Mouse (Mus musculus): ENCODE measurements around the gene Rrm2. TPM values are rescaled to one million over a fixed set of nuclear protein-coding genes. Genes with fewer than 3 reads are reported as not detected.

Gene Rrm2
- 71.9 and 90.1 TPM in 2 replicates for polyA plus RNA-seq (2015; fragmentation: Nextera tagmentation; extraction: Ambion mirVana)

- peak; percentile 91 for ATAC-seq (ENCODE audit: low FRiP score)
- peak within 1 kb of the TSS; percentile 77 for H3K4me2 ChIP-seq
- 0% methylated on average over 83 of the region's 83 CpGs for WGBS
- no peaks in the 10 kb centered on the region for H3K9me3 ChIP-seq
- peaks cover 6% of the 10 kb centered on the region; the same call in 1 of the 2 replicates for H3K36me3 ChIP-seq
- H3K9ac ChIP-seq: peak within 1 kb of the TSS; percentile 84
- H3K4me3 ChIP-seq: peak within 1 kb of the TSS; percentile 86
- H3K4me1 ChIP-seq (replicated peaks): peaks cover 29% of the 10 kb centered on the region
- peak within 1 kb of the TSS; percentile 75 for H3K27ac ChIP-seq
- peaks cover 10% of the 10 kb centered on the region; the same call in 1 of the 2 replicates for H3K27me3 ChIP-seq
Measured at GRCm38 (mm10) chr12:24707954-24708823, at the start of gene Rrm2. Rrm2 (plus strand) TSS chr12:24708241.

- Histone ChIP-seq H3K4me1 (replicated peaks) (peaks cover 42% of the 10 kb centered on the region), H3K4me3 (no peak overlapping the region), H3K27ac (no peak overlapping the region), H3K9ac (no peak overlapping the region), H3K36me3 (peaks cover 73% of the 10 kb centered on the region), H3K4me2 (no peak overlapping the region), H3K27me3 (no peaks in the 10 kb centered on the region), H3K9me3 (no peaks in the 10 kb centered on the region)
- 93% methylated on average over 4 of the region's 4 CpGs for WGBS
- no peak for ATAC-seq (ENCODE audit: low FRiP score)
Measured at GRCm38 (mm10) chr12:24658998-24659397, 49.0 kb upstream of the Rrm2 start.

GRCm38 (mm10) chr12:24659923-24660322 lies 48.1 kb upstream of the Rrm2 start:
- no peak overlapping the region for H3K27ac ChIP-seq
- H3K4me3 ChIP-seq: no peak overlapping the region
- H3K4me1 ChIP-seq (replicated peaks): peaks cover 33% of the 10 kb centered on the region
- H3K36me3 ChIP-seq: peaks cover 63% of the 10 kb centered on the region
- H3K4me2 ChIP-seq: no peak overlapping the region
- no peaks in the 10 kb centered on the region for H3K9me3 ChIP-seq
- ATAC-seq (ENCODE audit: low FRiP score): no peak
- 94% methylated on average over 9 of the region's 9 CpGs for WGBS
- no peaks in the 10 kb centered on the region for H3K27me3 ChIP-seq
- no peak overlapping the region for H3K9ac ChIP-seq

- H3K36me3 ChIP-seq: peaks cover 52% of the 10 kb centered on the region
- H3K4me3 ChIP-seq: no peak overlapping the region
- no peak overlapping the region for H3K9ac ChIP-seq
- H3K4me1 ChIP-seq (replicated peaks): peaks cover 26% of the 10 kb centered on the region
- 89% methylated on average over 4 of the region's 4 CpGs for WGBS
- no peaks in the 10 kb centered on the region for H3K27me3 ChIP-seq
- H3K9me3 ChIP-seq: no peaks in the 10 kb centered on the region
- no peak overlapping the region for H3K27ac ChIP-seq
- no peak overlapping the region for H3K4me2 ChIP-seq
- ATAC-seq (ENCODE audit: low FRiP score): no peak
Measured at GRCm38 (mm10) chr12:24661100-24661499, 46.9 kb upstream of the Rrm2 start.

- H3K36me3 ChIP-seq: peaks cover 44% of the 10 kb centered on the region
Measured at GRCm38 (mm10) chr12:24662131-24662530, 45.9 kb upstream of the Rrm2 start.

GRCm38 (mm10) chr12:24680096-24680491 lies 27.9 kb upstream of the Rrm2 start:
- no peak overlapping the region for H3K27ac ChIP-seq
- peak overlapping the region; percentile 92 for H3K4me2 ChIP-seq
- no peaks in the 10 kb centered on the region for H3K9me3 ChIP-seq
- no peak for ATAC-seq (ENCODE audit: low FRiP score)
- 24% methylated on average over 9 of the region's 9 CpGs for WGBS
- peak overlapping the region; percentile 78 for H3K9ac ChIP-seq
- H3K4me1 ChIP-seq (replicated peaks): peaks cover 18% of the 10 kb centered on the region
- H3K36me3 ChIP-seq: no peaks in the 10 kb centered on the region
- peak overlapping the region; percentile 63 for H3K4me3 ChIP-seq
- H3K27me3 ChIP-seq: peaks cover 36% of the 10 kb centered on the region

More at GRCm38 (mm10) chr12:24662131-24662530, 45.9 kb upstream of the Rrm2 start:
- H3K9ac ChIP-seq: no peak overlapping the region
- peaks cover 16% of the 10 kb centered on the region for H3K4me1 ChIP-seq (replicated peaks)
- no peak overlapping the region for H3K4me2 ChIP-seq
- no peak for ATAC-seq (ENCODE audit: low FRiP score)
- no peak overlapping the region for H3K4me3 ChIP-seq
- 89% methylated on average over 5 of the region's 5 CpGs for WGBS
- no peaks in the 10 kb centered on the region for H3K9me3 ChIP-seq
- no peaks in the 10 kb centered on the region for H3K27me3 ChIP-seq
- no peak overlapping the region for H3K27ac ChIP-seq

- peaks cover 18% of the 10 kb centered on the region for H3K4me1 ChIP-seq (replicated peaks)
- peak overlapping the region; percentile 63 for H3K4me3 ChIP-seq
- 3% methylated on average over 43 of the region's 61 CpGs for WGBS
- no peaks in the 10 kb centered on the region for H3K36me3 ChIP-seq
- H3K27me3 ChIP-seq: peaks cover 36% of the 10 kb centered on the region
- H3K9me3 ChIP-seq: no peaks in the 10 kb centered on the region
- peak; percentile 83 for ATAC-seq (ENCODE audit: low FRiP score)
- peak overlapping the region; percentile 78 for H3K9ac ChIP-seq
- H3K27ac ChIP-seq: no peak overlapping the region
- peak overlapping the region; percentile 92 for H3K4me2 ChIP-seq
Measured at GRCm38 (mm10) chr12:24680492-24681285, 27.4 kb upstream of the Rrm2 start.

- ATAC-seq (ENCODE audit: low FRiP score): peak; percentile 40; the same call in 1 of the 2 replicates
- WGBS: 2% methylated on average over 20 of the region's 20 CpGs
- Histone ChIP-seq H3K4me3 (peak within 1 kb of the TSS; percentile 63), H3K27ac (no peak within 1 kb of the TSS), H3K9ac (peak within 1 kb of the TSS; percentile 78), H3K4me2 (peak within 1 kb of the TSS; percentile 92), H3K9me3 (no peaks in the 10 kb centered on the region), H3K36me3 (no peaks in the 10 kb centered on the region), H3K4me1 (replicated peaks) (peaks cover 18% of the 10 kb centered on the region), H3K27me3 (peaks cover 36% of the 10 kb centered on the region)
Measured at GRCm38 (mm10) chr12:24681286-24682023, 26.6 kb upstream of the Rrm2 start, which contains the start of gene Cys1. Cys1 (minus strand) TSS chr12:24681813.

- Histone ChIP-seq H3K36me3 (no peaks in the 10 kb centered on the region), H3K9ac (no peak overlapping the region), H3K9me3 (no peaks in the 10 kb centered on the region), H3K27me3 (peaks cover 36% of the 10 kb centered on the region), H3K27ac (no peak overlapping the region), H3K4me3 (no peak overlapping the region), H3K4me2 (no peak overlapping the region), H3K4me1 (replicated peaks) (peaks cover 18% of the 10 kb centered on the region)
- WGBS: 60% methylated on average over 8 of the region's 8 CpGs
- ATAC-seq (ENCODE audit: low FRiP score): no peak
Measured at GRCm38 (mm10) chr12:24682563-24682962, 25.5 kb upstream of the Rrm2 start.

GRCm38 (mm10) chr12:24683461-24683860 lies 24.6 kb upstream of the Rrm2 start:
- 72% methylated on average over 7 of the region's 7 CpGs for WGBS
- H3K9me3 ChIP-seq: no peaks in the 10 kb centered on the region

GRCm38 (mm10) chr12:24686038-24686695 lies 21.9 kb upstream of the Rrm2 start:
- Histone ChIP-seq H3K36me3 (no peaks in the 10 kb centered on the region), H3K27ac (no peak overlapping the region), H3K27me3 (peaks cover 28% of the 10 kb centered on the region), H3K4me3 (no peak overlapping the region), H3K9me3 (no peaks in the 10 kb centered on the region), H3K4me2 (no peak overlapping the region), H3K4me1 (replicated peaks) (peaks cover 9% of the 10 kb centered on the region), H3K9ac (no peak overlapping the region)
- ATAC-seq (ENCODE audit: low FRiP score): no peak
- WGBS: 55% methylated on average over 6 of the region's 6 CpGs

More at GRCm38 (mm10) chr12:24683461-24683860, 24.6 kb upstream of the Rrm2 start:
- Histone ChIP-seq H3K4me3 (no peak overlapping the region), H3K36me3 (no peaks in the 10 kb centered on the region), H3K9ac (no peak overlapping the region), H3K27ac (no peak overlapping the region), H3K27me3 (peaks cover 36% of the 10 kb centered on the region), H3K4me1 (replicated peaks) (peaks cover 18% of the 10 kb centered on the region), H3K4me2 (no peak overlapping the region)
- no peak for ATAC-seq (ENCODE audit: low FRiP score)

Data from hindbrain, embryonic 13.5 days (tissue).